Mouse (Mus musculus) G1E-ER4 (cell line): ENCODE measurements around the gene Mapk1. TPM values are rescaled to one million over a fixed set of nuclear protein-coding genes. Genes with fewer than 3 reads are reported as not detected.

Source experiments
- GATA1 ChIP-seq: IDR thresholded peaks from one replicate; pipeline ENCODE4 v1.8.0; 2012; ENCODE audit warnings: low read length, inconsistent platforms
- polyA plus RNA-seq: library from polyadenylated mRNA; stranded (reverse); fragments of >175 nt; gene quantifications from 2 replicates; pipeline ENCODE4 v1.2.3, GENCODE M21; 2012

Mapk1 gene
- polyA plus RNA-seq, 1 experiment = 71.1 TPM

DNA sequence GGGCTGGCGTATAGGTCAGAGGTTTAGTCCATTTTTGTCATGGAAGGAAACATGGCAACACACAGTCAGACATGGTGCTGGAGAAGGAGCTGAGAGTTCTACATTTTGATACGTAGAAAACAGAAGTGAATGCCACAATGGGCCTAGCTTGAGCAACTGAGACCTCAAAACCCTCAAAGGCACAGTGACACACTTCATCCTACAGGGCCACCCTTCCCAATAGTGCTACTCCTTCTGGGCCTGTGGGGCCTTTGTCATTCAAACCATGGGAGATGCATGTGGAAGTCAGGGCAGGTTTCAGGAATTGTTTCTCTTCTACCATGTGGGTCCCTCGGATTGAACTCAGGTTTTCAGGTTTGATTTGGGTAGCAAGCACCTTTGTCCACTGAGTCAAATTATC, 17.9 kb downstream of the Mapk1 start:
- TF ChIP-seq GATA1 = no peak

DNA sequence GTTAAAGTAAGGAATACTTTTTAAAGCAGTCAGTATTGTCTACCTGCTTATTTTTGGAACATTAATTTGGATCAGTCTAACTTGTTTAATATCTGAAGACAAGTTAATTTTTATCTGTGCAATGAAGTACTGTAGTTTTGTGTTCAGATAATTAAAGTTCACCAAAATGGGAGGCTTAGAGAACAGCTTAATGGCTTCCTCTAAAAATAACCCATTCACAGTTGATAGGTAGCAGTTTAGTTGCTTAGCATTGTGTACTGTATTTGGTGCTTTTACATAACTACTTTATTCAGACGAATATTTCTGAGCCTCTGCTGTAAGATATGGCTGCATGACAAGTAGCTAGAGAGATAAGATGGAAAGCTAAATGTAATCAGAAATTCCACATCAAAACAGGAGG, 23.9 kb downstream of the Mapk1 start:
- no peak for TF ChIP-seq GATA1

DNA sequence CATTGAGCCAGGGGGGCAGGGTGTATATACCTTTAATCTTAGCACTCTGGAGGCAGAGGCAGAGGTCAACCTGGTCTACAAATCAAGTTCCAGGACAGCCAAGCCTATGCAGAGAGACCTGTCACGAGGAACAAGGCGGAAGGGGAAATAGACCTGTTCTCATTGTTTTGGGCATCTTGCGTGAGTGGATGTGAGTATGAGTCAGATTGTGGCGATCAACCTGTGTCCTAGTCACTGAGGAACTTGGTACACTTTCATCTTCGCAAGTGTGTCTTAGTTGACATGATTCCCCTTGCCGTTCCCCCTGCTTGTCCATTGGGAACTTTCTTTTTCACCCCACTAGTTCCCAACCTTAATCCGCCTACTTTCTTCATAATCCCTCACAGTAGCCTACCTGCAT, 26.9 kb downstream of the Mapk1 start:
- TF ChIP-seq GATA1 = no peak

DNA sequence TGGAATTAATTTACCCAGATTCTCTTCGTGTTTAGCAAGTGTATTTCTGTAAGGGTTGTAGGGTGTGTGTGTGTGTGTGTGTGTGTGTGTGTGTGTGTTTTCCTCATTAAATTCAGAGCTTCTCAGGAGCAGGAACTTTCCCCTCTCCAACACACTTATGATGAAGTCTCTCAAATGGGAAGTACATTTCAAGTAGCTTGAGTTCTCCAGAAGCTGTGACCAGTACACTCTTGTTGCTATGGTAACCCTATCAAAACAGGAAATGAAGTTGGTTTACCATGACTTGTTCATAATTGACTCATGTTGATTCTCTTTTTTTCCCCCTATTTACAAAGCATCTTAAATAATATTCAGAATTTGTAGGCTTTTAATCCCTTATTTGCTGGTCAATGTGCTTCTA, 29.4 kb downstream of the Mapk1 start:
- no peak for TF ChIP-seq GATA1

DNA sequence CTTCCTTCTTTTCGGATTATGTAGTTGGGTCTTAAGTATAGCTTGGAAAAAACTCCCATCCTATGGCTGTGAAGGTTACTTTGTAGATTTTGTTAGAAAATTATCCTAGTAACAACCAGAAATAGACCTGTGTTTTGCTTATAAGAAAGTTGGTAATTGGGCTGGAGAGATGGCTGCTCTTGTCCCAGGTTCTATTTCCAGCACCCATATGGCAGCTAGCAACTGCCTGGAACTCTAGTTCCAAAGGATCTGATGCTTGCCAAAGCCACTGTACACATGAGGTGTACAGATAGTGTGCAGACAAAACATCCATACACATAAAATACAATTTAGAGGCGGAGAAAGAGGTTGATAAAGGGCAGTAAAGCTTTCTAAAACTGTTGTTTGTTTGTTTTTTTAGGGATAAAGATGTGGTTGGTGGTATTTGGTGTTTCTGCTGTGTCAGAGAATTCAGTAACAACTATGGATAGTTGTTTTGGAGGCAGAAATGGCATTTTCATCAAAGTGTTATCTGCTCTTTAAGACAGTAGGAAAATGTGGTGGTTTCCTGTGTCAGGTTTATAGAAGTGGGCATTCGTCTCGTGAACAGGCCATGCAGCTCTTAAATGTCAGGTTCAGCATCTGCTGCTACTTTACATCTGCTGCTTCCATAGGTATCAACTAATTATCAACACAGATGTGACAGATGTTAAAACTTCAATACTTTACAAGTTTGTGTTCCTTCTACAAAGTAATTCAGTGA, 32.1 kb downstream of the Mapk1 start:
- TF ChIP-seq GATA1 = no peak

DNA sequence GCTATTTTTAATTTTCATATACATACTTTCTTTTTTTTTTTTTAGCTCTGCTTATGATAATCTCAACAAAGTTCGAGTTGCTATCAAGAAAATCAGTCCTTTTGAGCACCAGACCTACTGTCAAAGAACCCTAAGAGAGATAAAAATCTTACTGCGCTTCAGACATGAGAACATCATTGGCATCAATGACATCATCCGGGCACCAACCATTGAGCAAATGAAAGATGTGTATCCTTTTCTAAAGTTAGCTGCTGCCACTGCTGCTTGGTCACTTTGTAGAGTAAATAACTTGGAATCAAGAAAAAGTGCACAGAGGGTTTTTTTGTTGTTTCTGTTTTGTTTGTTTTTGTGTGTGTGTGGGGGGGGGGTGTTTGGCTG, 32.7 kb downstream of the Mapk1 start:
- TF ChIP-seq GATA1 = no peak

DNA sequence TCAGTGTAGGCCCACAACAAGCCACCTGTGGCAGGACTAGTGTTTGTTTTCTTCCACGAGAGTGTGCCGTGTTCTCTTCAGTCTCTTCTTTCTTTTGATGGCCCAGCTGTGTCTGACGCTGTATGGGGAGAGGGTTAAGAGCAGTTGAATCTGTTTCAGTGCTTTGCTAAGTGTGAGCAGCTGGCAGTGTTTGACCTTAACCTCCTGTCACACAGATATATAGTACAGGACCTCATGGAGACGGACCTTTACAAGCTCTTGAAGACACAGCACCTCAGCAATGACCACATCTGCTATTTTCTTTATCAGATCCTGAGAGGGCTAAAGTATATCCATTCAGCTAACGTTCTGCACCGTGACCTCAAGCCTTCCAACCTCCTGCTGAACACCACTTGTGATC, 34.9 kb downstream of the Mapk1 start:
- TF ChIP-seq GATA1 = no peak

DNA sequence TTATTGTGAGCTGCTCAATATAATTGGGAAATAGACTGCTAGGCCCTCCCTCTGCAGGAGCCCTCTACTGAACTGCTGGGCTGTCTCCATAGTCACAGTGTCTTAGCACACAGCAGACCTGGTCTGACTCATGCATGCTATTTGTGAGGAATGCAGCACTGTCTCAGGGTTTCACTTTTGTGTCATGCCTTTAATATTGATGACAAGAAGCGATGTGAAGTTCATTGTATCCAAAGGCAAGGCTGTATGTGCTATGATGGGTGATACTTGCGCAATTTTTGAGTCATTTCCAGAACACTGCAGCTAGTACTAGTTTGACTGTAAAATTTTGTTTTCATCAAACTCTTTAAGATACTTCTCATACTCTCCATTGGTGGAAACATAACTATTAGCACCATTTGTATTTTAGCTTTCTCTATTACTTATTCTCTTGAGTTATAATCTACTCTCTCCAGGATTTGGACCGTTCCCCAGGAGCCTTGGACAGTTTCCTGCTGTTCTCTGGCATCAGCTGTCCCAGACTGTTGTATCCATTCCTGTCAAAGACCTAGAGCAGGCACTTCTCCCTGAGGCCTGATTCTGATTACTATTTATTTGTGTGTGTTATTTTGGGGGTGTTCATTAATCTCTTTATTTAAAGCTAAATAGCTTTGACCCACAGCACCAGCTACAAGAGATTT, 41.4 kb downstream of the Mapk1 start:
- TF ChIP-seq GATA1 = no peak

DNA sequence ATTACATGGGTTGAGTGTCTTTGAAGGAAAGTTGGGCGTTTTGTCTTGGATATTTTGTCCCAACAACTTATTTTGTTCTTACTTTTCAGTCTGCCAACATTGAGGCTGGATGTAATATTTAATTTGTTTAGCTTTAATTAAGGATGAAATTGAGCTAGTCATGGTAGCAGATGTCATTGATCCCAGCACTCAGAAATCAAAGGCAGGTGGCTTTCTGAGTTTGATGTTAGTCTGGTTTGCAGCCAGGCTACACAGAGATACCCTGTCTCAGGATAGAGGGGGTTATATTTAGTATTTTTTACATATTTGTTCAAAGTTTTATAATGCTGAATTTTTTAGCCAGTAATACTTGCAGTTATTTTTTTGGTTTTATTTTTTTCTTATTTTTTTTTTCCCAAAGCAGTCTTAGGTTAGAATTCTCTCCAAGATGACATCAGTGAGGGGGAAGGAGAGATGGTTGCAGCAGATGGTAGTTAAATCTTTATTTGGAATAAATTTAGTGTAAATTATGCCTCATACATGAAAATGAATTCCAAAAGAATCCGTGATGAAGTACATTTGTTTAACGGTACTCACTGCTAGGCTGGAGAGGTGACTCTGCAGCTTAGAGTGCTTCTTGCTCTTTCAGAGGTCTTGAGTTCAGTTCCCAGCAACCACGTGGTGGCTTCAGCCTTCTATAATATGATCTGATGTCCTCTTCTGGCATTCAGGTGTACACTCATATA, 47.0 kb downstream of the Mapk1 start:
- TF ChIP-seq GATA1 = no peak

DNA sequence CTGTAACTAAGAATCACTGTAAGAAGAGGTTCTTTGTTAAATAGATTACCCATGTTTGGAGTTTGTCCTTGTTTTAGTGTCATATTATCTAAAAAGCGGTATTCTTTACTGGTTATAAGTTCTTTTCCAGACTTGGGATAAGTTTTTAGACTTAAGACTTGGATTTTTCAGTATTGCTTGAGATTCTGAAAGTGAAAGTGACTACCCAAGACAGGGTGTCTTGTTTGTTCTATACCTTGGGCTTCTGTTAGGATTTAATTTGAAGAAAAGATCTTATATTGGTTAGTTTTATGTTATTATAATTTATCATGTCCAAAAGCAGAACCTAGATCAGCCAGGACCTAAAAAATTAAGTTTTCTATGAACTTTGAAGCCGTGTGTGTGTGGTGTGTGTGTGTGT, 50.6 kb downstream of the Mapk1 start:
- TF ChIP-seq GATA1 = no peak

DNA sequence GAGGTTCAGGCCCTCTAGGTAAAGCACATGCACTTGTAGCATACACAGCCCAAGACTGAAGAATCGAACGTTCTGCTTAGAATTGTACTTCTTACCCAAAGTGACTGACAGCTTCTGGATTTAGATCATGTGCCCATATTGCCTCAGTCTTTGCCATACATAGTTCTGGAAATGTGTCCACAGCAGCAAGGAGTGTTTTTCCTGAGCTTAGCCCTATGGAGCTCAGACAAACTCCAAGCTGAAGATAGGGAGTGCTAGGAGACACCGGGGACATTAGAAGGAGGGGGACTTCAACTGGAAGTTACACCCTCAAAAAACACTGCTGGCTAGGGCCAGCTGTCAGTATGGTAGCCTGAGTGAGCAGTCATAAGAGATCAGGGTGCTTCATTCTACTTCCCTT, 57.5 kb downstream of the Mapk1 start:
- no peak for TF ChIP-seq GATA1

DNA sequence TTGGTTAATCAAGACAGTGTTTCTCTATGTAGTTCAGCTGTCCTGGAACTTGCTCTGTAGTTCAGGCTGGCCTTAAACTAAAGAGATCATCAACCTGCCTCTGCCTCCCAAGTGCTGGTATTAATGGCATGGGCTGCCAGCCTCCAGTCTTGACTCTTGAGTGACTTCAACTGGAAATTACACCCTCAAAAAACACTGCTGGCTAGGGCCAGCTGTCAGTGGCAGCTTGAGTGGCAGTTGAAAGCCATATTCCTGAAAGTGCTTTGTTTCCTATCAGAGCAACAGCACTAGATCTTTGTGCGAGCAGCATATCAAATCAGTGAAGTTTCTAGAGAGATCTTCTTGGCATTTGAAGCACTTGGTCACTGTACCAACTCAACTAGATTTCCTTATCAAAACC, 58.2 kb downstream of the Mapk1 start:
- TF ChIP-seq GATA1 = no peak

DNA sequence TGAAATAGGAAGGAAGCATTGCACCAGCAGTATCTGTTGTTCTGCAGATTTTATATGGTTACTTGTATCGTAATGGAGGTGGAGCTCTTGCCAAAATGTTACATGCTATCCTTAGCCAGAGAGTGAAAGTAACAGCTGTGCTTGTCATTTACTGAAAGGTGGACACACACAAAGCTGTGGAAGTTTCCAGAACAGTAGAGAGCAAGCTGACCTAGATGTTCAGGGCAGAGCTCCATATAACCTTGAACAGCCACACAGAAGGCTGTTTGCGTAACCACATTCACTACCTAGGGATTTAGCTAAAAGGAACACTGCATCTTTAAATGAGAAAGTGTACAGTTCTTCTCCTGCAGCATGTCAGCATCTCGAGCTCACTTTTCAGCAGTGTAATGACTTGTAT, 61.1 kb downstream of the Mapk1 start:
- no peak for TF ChIP-seq GATA1

DNA sequence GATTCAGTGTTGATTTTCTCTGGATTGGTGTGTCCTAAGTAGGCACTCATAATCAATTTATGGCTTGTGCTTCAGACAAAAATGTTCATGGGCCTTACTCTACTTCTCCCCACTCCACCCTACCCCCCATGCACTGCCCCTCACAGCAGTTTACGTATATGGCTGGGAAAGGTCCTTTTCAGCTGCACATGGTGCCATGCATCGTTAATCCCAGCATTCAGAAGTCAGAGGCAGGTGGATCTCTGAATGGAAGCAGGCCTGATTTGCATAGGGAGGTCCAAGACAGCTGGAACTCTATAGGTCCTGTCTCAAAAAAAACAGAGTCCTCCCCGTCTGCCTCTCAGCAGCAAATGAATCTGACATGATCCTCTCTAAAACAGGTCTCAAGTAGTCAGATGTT, 62.1 kb downstream of the Mapk1 start:
- TF ChIP-seq GATA1 = no peak

DNA sequence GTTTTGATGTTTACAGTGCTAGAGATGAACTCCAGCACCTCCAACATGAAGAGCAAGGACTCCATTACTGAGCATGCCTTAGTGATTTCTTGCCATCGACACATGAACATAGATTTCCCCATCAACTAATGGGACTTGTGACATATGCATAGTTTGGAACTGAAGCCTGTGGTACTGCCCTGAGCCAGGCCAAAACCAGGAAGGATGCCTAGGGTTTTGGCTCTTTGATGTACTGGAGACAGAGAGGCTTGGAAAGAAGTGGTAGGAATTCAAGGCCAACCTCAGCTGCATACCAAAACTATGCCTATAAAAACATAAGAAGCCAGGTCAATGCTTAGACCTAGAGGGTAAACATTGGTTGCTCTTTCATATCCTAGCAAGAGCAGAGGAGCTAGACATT, 66.7 kb downstream of the Mapk1 start:
- TF ChIP-seq GATA1 = no peak

DNA sequence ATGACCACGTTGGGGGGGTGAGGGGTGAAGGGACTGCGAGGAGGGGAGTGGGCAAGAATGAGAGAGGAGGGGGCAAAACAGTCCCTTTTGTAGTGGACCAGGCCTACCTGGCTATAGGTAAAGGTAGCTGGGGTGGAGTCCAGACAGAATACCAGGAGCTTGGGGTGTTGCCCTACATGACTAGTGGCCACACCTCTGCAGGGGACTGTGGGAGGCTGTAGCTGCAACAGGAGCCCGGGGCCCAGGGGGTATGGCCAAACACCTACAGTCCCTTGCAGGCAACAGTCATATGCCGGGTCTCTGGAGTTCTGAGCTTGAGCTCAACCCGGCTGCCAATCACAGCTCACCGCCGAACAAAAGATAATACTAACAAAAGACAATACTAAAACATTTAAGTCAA, 68.9 kb downstream of the Mapk1 start:
- no peak for TF ChIP-seq GATA1

DNA sequence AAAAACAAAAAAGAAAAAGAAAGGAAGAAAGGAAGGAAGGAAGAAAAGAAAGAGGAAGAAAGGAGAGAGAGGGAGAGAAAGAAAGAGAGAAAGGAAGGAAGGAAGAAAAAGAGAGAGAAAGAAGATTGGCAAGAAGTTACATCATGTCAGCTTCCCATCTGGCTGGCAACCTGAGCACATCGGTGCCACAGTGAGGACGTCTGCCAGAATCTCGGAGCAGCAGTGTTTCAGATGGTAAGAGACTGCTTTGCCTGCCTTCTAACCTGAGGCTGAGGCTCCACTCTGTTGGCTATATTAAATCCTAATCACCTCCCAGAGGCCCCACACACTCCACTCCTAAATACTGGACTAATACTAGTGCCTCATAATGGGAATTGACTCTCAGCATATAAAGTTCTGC, 70.7 kb downstream of the Mapk1 start:
- no peak for TF ChIP-seq GATA1
